Mouse (Mus musculus) hindbrain, embryonic 16.5 days (tissue): Measurements from ENCODE around the gene Tac4. TPM values are rescaled to one million over a fixed set of nuclear protein-coding genes. Genes with fewer than 3 reads are reported as not detected.

ENCODE experiments used
- ATAC-seq: fragments of 200-750 bp; cut with Nextera tagmentation; 2 replicates; pipeline ENCODE4 v1.8.0; 2017; ENCODE audit warnings: moderate TSS enrichment, moderate library complexity
- H3K27ac ChIP-seq: fragments of 300-500 bp; sonication (generic); 2 replicates; pipeline ENCODE4 v1.5.1; 2014; ENCODE audit warnings: low read depth, mild to moderate bottlenecking, control low read depth, low read length, moderate library complexity
- H3K27me3 ChIP-seq: fragments of 300-500 bp; sonication (generic); replicated peaks from 2 replicates; pipeline ENCODE4 v1.6.1; 2014; ENCODE audit warnings: low read length; ENCODE audit not compliant: control insufficient read depth, insufficient read depth
- H3K36me3 ChIP-seq: fragments of 300-500 bp; sonication (generic); 2 replicates; pipeline ENCODE4 v1.6.1; 2014; ENCODE audit warnings: mild to moderate bottlenecking, low read length, moderate library complexity, mixed read lengths; ENCODE audit not compliant: control insufficient read depth, insufficient read depth
- H3K4me1 ChIP-seq: fragments of 300-500 bp; sonication (generic); 2 replicates; pipeline ENCODE4 v1.6.1; 2014; ENCODE audit warnings: low read depth, low read length; ENCODE audit not compliant: control insufficient read depth, insufficient read depth
- H3K4me2 ChIP-seq: fragments of 300-500 bp; sonication (generic); 2 replicates; pipeline ENCODE4 v1.6.1; 2014; ENCODE audit warnings: mild to moderate bottlenecking, low read length, control low read depth, moderate library complexity
- H3K4me3 ChIP-seq: fragments of 300-500 bp; sonication (generic); 2 replicates; pipeline ENCODE4 v1.5.1; 2014; ENCODE audit warnings: mild to moderate bottlenecking, low read length, control low read depth, moderate library complexity
- H3K9ac ChIP-seq: fragments of 300-500 bp; sonication (generic); 2 replicates; pipeline ENCODE4 v1.6.1; 2014; ENCODE audit warnings: low read depth, mild to moderate bottlenecking, control low read depth, low read length, moderate library complexity
- H3K9me3 ChIP-seq: fragments of 300-500 bp; sonication (generic); 2 replicates; pipeline ENCODE4 v1.6.1; 2014; ENCODE audit warnings: mild to moderate bottlenecking, low read length, moderate library complexity; ENCODE audit not compliant: control insufficient read depth
- WGBS: fragments of 180-500 bp; shearing (Covaris S2); extraction: QIAGEN DNeasy Blood & Tissue Kit; methylation state at CpG from one replicate; pipeline ENCODE4 v1.1.7; 2014; 5-methylcytosine and 5-hydroxymethylcytosine counted together
- polyA plus RNA-seq: library from polyadenylated mRNA; unstranded; fragments of >200 nt; fragmentation: Nextera tagmentation; extraction: Ambion mirVana; gene quantifications from 2 replicates; pipeline ENCODE4 v1.2.1, GENCODE M21; 2015

The Tac4 gene
- polyA plus RNA-seq, 1 experiment from 2014 or later, result not detected

DNA sequence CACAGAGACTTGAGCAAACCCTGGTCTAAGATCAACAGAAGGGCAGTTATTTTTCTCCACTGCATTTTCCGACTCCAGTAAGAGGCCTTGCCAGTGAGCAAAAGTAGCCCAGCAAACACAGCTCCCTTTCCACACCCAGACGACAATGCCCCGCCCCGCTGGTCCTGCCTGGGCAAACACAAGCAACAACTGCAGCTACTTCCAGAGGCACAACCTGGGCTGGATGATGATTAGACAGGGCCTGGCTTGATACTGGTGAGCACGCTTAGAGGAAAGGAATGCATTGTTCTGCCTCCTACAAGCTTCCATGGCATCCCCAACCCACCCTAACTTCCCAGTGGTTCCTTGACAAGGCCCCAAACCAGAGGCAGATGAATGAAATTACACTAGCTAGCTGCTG, 12.3 kb downstream of the Tac4 start:
- no peak overlapping the region for H3K4me3 ChIP-seq
- H3K36me3 ChIP-seq, result peaks cover 46% of the 10 kb centered on the region
- no peak overlapping the region for H3K27ac ChIP-seq
- WGBS, result 89% methylated on average over 5 of the region's 5 CpGs
- no peaks in the 10 kb centered on the region for H3K27me3 ChIP-seq
- 0 out of 2 replicates have a peak, but pooled peaks cover under 1% of the 10 kb centered on the region for H3K4me1 ChIP-seq
- H3K4me2 ChIP-seq, result no peak overlapping the region
- no peaks in the 10 kb centered on the region for H3K9me3 ChIP-seq
- no peak overlapping the region for H3K9ac ChIP-seq
- ATAC-seq, result no peak

DNA sequence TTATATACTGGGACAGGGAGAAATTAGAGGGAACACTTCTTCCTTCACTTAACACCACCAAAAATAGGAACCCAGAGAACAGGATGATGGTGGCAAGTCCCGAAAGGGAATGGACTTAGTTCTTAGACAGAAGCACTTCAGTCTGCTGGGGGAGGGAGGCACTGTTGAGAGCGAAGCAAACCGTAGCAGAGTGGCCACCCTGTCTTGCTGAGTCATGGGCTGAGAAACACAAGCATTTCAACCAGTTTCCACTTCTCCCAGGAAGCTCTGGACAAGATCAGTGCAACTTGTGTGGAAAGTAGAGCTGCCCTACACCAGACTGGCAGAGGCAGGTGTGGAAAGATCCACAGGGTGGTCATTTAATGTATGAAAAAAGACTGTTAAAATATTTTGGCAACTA, 13.3 kb downstream of the Tac4 start:
- H3K4me3 ChIP-seq, result no peak overlapping the region
- H3K9ac ChIP-seq, result no peak overlapping the region
- H3K27ac ChIP-seq, result no peak overlapping the region
- H3K27me3 ChIP-seq, result no peaks in the 10 kb centered on the region
- H3K4me2 ChIP-seq, result no peak overlapping the region
- no peaks in the 10 kb centered on the region for H3K9me3 ChIP-seq
- no peaks in the 10 kb centered on the region for H3K4me1 ChIP-seq
- 91% methylated on average over 3 of the region's 3 CpGs for WGBS
- no peak for ATAC-seq
- peaks cover 49% of the 10 kb centered on the region for H3K36me3 ChIP-seq

DNA sequence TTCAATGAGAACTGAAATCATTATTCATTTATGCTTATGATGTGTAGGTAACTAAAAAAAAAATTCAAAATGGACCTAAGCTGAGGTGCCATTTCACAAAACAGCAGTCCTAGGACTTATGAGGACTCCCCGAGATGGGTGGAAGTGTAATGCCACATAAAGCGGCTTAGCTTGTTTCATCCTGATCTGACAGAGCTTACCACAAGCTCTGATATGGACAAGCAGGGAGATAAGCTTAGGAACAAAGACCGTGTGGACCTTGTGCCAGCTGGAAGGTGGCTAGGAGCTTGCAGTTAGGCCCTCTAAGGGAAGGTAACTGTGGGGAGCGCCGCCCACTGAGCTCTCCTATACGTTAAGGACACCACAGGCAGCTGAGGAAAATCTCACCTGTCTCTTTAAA, 14.7 kb downstream of the Tac4 start:
- Histone ChIP-seq H3K9me3 (no peaks in the 10 kb centered on the region), H3K27me3 (no peaks in the 10 kb centered on the region), H3K4me1 (no peaks in the 10 kb centered on the region), H3K4me3 (no peak overlapping the region), H3K9ac (no peak overlapping the region), H3K27ac (no peak overlapping the region), H3K4me2 (no peak overlapping the region), H3K36me3 (peaks cover 55% of the 10 kb centered on the region)
- no peak for ATAC-seq
- WGBS, result 93% methylated on average over 6 of the region's 6 CpGs

DNA sequence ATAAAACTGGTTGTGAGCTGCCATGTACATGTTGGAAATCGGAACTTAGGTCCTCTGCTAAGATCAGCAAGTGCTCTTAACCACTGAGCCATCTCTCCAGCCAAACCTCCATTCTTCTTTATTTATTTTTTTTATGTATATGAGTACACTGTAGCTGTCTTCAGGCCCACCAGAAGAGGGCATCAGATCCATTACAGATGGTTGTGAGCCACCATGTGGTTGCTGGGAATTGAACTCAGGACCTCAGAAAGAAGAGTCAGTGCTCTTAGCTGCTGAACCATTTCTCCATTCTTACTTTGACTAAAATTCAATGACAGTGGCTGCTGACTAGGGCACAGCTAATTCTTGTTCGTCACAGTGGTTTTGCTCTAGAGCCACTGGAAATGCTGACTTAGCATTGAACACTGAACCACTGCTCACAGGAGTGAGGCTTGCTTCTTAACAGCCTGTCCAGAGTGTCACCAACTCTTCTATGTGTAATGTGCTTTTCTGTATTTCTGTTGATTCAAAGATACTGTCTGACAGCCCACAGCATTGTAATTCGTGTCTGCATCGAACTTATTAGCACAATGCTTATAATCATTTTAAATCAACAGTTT, 17.8 kb downstream of the Tac4 start:
- Histone ChIP-seq H3K27me3 (no peaks in the 10 kb centered on the region), H3K9me3 (no peaks in the 10 kb centered on the region), H3K4me1 (no peaks in the 10 kb centered on the region), H3K4me3 (no peak overlapping the region), H3K27ac (no peak overlapping the region), H3K4me2 (no peak overlapping the region), H3K9ac (no peak overlapping the region), H3K36me3 (peaks cover 67% of the 10 kb centered on the region)
- WGBS, result 96% methylated on average over 4 of the region's 4 CpGs
- no peak for ATAC-seq

DNA sequence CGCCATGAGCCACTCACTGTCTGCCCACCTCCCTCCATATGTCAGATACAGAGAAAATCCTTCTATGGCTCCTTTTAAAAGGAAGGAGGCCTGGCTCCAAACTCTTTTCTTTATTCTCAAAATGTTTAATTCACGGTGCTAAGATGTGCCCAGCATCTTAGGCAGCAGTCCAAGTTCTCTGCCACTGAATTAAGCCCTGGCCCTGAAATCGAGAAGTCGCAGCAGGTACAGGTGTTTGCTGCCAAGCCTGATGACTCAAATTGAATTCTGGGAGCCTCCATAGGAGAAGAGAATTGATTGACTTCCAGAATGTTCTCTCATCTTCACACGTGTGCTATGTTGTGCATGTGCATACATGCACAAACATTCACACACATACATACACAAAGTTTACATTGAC, 21.0 kb downstream of the Tac4 start:
- Histone ChIP-seq H3K4me3 (no peak overlapping the region), H3K4me1 (no peaks in the 10 kb centered on the region), H3K9me3 (no peaks in the 10 kb centered on the region), H3K36me3 (peaks cover 60% of the 10 kb centered on the region), H3K27me3 (no peaks in the 10 kb centered on the region), H3K4me2 (no peak overlapping the region), H3K9ac (no peak overlapping the region), H3K27ac (no peak overlapping the region)
- no peak for ATAC-seq
- WGBS, result 84% methylated on average over 5 of the region's 5 CpGs

DNA sequence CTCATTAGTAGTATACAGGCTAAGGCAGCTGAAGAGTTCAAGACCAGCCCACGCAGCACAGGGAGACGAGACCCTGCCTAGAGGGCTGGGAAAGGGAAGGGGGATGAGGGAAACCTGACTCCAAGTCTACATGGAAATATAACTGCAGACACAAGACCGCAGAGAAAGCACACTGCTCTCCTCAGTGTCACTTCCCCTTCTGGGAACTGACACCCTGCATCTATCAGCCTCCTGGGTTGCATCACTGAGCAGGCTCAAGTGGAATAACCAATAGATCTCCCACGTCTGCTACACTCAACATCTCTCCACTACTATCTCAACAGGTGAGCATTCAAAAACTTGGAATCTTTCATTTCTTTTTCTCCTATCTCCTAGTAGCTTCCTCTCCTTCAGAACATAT, 30.7 kb downstream of the Tac4 start:
- Histone ChIP-seq H3K4me1 (no peaks in the 10 kb centered on the region), H3K27me3 (no peaks in the 10 kb centered on the region), H3K27ac (no peak overlapping the region), H3K36me3 (peaks cover 26% of the 10 kb centered on the region), H3K4me2 (no peak overlapping the region), H3K9me3 (no peaks in the 10 kb centered on the region), H3K4me3 (no peak overlapping the region), H3K9ac (no peak overlapping the region)
- 87% methylated on average over 4 of the region's 4 CpGs for WGBS
- ATAC-seq, result no peak

DNA sequence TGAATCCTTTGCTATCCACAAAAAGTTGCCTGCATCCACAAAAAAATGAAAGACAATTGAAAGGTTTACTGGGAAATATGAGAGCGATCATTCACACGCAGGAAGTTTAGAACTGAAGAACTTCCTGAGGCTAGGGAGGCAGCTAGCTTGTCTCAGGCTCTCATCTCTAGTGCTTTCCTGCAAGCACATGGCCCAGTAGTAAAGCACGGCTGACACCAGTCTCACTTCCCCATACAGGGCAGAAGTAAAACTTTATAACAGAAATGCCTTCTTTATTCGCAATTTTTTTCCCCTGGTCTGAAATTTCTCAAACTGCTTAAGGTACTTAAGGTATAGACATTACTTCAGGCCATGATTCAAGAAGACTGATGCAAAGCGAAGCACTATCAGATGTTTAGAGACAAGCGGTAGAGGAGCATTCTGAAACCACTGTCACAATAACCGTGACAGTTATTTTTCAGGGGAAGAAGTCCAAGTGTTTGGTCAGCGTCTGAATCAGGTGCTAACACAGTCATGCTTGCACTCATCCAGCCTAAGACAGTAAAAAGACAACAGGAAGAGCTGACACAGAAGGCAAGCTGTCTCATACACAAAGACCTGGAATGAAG, 31.8 kb downstream of the Tac4 start:
- no peak overlapping the region for H3K27ac ChIP-seq
- no peak for ATAC-seq
- no peak overlapping the region for H3K4me2 ChIP-seq
- H3K9ac ChIP-seq, result no peak overlapping the region
- H3K27me3 ChIP-seq, result no peaks in the 10 kb centered on the region
- H3K4me3 ChIP-seq, result no peak overlapping the region
- WGBS, result 91% methylated on average over 8 of the region's 8 CpGs
- no peaks in the 10 kb centered on the region for H3K4me1 ChIP-seq
- H3K36me3 ChIP-seq, result peaks cover 19% of the 10 kb centered on the region
- no peaks in the 10 kb centered on the region for H3K9me3 ChIP-seq

DNA sequence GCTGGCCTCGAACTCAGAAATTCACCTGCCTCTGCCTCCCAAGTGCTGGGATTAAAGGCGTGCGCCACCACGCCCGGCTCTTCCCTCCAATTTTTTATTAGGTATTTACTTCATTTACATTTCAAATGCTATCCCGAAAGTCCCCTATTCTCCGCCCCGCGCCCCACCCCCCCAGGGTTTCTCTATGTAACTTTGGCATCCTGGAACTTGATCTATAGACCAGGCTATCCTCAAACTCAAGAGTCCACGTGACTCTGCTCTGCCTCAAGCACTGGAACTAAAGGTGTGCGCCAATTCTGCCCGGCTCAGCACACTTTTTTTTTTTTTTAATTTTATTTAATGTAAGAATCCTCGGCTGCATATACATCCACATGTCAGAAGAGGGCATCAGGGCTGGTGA, 34.4 kb downstream of the Tac4 start:
- ATAC-seq, result no peak
- WGBS, result 94% methylated on average over 13 of the region's 13 CpGs
- Histone ChIP-seq H3K4me2 (no peak overlapping the region), H3K36me3 (peaks cover 18% of the 10 kb centered on the region), H3K4me3 (no peak overlapping the region), H3K27ac (no peak overlapping the region), H3K9me3 (no peaks in the 10 kb centered on the region), H3K9ac (no peak overlapping the region), H3K27me3 (no peaks in the 10 kb centered on the region), H3K4me1 (no peaks in the 10 kb centered on the region)

DNA sequence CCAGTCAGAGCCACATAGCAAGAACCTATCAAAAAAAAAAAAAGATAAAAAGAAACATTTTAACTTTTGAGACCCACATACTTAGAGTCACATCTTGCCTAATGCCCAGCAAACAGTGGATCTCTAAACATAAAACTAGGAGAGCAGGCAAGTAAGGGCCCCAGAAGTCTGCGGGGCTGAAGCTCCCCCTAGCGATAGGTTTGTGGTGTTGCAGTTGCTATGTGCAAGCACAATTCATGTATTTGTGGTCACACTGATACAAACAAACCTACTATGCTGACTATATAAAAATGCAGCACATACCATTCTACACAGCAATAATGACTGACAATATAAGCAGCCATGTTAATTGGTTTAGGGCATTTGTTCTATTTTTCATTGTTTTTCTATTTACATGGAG, 36.8 kb downstream of the Tac4 start:
- Histone ChIP-seq H3K4me2 (no peak overlapping the region), H3K4me1 (no peaks in the 10 kb centered on the region), H3K27ac (no peak overlapping the region), H3K27me3 (no peaks in the 10 kb centered on the region), H3K9ac (no peak overlapping the region), H3K9me3 (no peaks in the 10 kb centered on the region), H3K4me3 (no peak overlapping the region), H3K36me3 (peaks cover 26% of the 10 kb centered on the region)
- WGBS, result 24% methylated on average over 2 of the region's 2 CpGs
- no peak for ATAC-seq
